Mouse (Mus musculus): ENCODE data around the gene Nucb1.
"Not testable (repeated sequence)": the region's sequence is repeated elsewhere in the genome, so short reads cannot be mapped to it uniquely, and the experiment has no call there.

Gene Nucb1

DNA sequence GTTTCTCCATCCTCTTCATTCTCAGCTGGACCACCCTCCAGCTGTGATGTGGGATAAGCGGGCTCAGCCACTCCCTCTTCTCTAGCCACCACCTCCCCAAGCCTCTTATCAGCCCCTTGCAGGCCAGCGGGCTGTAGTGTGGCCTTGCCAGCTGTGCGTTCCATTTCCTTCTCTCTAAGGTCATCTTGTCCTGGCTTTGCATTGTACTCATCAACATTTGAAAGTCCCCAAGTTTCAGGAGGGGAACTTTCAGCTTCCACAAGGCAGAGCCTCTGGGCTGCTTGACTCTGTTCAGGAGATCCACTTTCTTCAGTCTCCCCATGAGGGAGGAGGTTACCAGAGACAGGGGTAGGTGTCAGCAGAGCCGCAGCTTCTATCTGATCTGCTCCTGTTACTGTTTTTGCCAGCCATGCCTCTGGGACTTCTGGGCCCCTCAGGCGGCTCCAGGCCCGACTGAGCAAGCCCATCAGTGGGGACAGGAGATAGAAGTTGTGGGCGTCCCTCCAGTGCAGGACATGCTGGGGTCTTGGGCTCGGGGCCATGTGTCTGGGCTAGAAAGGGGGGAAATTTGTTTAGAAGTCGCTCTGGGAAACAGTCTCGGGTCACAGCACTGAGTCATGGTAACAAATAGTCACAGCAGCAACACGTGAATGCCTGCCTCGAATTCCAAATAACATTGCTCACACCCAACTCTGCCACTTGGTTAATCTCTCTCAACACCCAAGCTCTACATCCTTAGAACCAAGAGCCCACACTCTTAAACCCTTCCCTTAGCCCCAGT lies 14.8 kb upstream of the Nucb1 start:
- no peak for DNase-seq (ENCODE audit: low spot score in 2 of 2)

DNA sequence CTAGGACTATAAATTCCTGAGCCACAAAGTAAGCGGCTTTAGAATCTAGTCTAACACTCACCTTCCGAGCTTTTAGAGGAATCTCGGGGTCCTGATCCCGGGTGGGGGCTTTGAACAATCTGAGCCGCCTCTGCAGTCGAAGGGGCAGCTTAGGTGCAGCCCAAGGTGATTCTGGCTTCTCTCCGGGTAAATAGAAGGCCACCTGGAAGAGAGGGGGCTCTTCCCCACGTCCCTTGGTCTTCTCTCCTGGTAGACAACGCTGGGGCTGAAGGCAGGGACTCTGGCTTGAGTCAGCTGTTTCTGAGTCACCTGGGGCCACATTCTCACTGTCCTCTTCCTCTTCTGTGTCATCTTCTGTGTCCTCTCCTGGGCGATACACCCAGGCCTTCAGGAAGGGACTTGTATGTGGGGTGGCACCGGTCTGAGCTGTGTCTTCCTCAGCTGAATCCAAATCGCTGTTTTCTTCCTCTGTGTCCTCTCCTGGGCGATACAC lies 13.5 kb upstream of the Nucb1 start:
- no peak for DNase-seq (ENCODE audit: low spot score in 2 of 2)

DNA sequence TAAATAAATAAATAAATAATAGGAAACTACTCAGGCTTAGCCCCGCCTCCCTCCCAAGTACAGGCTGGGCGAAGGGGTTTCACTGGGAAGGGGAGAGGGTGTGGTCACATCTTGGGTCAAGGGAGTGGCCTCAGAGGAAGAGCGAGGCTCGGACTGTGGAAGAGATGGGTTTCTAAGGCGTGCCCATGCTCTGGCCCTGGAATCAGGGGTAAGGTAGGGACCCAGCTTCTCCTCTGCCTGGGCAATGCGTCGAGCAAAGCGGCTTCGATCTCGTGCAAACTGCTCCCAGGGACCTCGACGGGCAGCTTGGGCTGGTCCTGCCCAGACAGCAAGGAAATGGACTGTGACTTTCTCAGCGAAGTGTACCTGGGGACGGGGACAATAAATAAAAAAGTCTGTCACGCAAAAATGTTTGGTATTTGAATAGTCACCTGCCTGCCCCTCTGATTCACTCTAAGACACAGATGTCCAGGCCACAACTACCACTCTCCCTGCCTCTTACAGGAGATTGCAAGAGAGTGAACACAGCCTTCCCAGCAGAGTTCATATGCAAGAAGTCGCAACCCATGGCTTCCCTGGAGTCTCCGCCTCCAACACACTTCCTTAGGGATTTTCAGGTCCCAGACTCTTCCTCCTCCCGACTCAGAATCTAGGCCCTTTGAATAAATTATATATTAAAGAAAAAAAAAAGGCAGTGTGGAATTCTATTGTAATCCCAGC lies 12.9 kb upstream of the Nucb1 start:
- DNase-seq (ENCODE audit: low spot score in 2 of 2) = no peak

DNA sequence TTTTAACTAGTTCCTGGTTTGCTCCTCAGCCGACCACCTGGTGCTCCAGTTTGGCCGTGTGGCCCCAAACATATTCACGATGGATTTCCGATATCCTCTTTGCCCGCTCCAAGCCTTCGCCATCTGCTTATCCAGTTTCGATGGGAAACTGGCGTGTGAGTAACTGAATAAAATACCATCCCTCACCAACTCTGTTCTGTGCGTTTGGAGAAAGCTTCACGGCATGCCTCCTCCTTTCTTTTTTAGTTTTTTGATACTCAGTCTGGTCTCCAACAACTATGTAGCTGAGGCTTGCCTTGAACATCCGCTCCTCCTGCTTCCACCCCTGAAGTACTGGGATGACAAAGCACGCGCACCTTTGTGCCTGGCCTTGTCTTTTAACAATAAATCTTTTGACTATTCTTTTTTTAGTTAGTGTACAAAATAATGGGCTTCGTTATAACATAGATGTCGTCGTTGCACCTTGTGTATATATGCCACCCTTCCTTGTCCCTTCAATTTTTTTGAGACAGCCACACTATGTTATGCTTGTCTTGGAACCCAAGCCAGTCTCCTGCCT lies 12.1 kb upstream of the Nucb1 start:
- DNase-seq (ENCODE audit: low spot score in 2 of 2) = no peak

DNA sequence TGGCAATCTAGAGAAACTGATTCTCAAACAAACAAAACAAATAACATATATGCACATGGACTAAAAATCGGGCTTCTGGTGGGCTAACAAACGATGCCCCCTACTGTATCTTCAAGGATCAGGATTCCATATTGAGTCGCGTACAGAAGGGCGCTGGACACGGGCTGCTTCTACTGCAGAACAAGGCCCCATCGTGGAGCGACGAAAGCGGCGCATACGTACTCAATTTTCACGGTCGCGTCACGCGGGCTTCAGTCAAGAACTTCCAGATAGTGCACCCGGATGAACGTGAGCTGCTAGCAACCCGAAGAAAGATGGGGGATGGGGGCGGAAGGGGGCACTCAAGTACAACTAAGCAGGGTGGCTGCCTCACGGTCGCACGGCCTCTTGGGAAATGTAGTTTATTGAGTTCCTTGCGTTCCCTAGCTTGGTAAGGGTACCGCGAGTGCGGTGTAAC lies 11.6 kb upstream of the Nucb1 start:
- peak; percentile 89 to 92 for DNase-seq (ENCODE audit: low spot score in 2 of 2)

DNA sequence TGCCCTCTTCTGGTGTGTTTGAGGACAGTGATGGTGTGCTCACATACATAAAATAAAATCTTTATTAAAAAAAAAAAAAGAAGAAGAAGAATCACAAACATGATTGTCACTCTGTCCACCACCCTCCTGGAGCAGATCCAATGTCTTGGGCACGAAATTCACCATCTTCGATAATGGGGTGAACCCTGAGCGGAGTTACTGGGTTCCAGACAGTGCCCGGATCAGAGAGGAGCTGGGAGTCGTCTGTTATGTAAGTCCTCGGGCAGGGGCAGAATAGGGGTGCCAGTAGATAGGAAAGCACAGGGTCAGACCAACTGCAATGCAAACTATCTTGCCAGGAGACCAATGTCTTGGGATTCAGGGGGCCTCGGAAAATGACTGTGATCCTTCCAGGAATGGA lies 10.4 kb upstream of the Nucb1 start:
- no peak for DNase-seq (ENCODE audit: low spot score in 2 of 2)

DNA sequence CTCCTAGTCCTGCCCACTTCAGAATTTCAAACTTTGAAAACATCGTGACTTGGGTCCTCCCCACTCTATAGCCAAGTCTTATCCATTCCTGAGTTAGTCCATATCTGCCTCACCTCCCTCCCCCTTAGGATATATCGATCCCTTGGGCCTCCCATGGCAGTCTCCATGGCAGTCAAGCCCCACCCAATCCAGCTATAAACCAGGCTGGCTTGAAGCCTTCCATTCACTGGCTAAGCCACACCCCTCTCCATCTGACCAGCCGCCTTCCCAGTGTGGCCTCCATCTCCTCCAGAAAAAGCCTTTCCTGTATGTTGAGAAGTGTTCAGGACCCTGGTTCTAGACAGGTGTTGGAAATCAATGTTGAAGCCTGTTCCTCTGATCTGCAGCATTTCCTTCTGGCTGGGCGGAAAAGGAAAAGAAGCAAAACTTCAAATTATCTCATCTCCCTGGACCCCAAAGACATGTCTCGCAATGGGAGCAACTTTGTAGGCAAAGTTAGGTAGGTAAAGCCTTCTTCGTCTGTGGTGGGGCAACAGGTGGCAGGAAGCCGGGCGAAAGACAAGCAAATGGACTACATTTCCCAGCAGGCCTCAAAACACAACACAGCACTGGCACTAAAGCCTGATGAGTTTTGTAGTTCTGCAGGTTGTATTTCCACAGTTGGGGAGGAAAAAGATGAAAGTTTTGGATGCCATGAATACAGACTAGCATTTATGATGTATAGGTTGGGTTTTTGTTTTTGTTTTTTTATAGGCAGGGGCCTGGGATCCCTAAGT lies 9.3 kb upstream of the Nucb1 start:
- peak in 1 of 2 experiments; percentile 60 for DNase-seq (ENCODE audit: low spot score in 2 of 2)

DNA sequence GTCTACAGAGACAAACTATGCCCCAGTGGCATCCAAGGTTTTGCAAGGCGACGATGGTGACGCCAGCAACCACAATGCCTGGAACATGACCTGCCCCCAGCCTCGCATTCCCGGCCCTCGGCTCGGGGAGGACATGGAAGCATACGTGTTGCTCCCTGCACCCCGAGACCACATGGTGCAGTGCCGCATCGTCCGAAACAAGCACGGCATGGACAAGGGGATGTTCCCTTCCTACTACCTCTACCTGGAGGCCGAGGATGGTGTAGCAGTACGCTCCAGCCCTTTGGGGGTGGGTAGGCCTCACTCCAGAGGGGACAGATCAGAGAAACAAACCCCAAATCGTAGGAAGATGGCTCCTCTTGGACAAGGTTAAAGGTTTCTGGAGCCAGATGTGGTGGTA lies 8.4 kb upstream of the Nucb1 start:
- DNase-seq (ENCODE audit: low spot score in 2 of 2) = no peak

DNA sequence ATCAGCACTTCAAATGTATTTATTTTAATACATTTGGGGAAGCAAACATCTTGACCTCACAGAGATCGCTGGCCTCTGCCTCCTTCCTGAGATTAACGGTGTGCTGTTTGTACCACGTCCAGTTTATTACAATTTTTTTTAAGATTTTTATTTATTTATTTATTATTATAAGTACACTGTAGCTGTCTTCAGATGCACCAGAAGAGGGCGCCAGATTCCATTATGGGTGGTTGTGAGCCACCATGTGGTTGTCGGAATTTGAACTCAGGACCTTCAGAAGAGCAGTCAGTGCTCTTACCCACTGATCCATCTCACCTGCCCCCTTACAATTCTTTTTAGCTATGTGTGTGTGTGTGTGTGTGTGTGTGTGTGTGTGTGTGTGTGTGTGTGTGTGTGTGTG lies 6.6 kb upstream of the Nucb1 start:
- not testable (repeated sequence) for DNase-seq (ENCODE audit: low spot score in 2 of 2)

DNA sequence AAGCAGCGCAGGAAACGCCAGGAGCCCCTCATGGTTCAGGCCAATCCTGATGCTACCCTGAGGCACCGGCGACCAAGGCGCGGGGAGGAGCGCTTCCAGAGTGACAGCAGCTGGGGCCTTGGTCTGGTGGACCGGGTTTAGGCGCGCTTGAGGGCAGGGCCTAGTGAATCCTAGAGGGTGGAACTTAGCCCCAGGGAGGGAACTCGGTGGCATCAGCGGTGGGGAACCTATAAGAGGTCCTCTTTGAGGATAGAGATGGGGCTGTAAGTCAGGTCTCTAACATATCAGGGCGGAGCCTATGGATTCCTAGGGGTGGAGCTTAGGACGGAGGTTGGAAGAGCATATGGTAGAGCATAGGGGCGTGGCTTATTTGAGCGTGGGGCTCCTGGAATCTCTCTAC lies 5.2 kb upstream of the Nucb1 start:
- DNase-seq (ENCODE audit: low spot score in 2 of 2) = peak in 1 of 2 experiments; percentile 18

DNA sequence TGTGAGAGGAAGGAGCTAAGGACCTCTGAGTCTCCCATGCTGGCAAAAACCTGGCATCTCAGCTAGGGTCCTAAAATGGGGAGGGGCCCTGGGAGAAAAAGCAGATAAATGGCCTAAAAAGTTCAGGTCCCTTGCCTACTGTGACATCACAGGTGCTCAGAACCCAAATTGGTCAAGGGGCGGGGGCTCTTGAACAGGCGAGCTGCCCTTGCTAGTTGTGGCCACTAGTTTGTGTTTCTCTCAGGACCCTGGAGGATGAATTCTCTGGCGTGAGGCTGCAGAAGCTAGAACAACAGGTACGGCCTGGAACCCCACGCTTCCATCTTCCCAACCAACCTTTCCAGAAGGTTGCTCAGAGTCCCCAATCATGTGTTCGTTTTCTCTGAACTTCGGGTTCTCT lies 4.2 kb upstream of the Nucb1 start:
- no peak for DNase-seq (ENCODE audit: low spot score in 2 of 2)

DNA sequence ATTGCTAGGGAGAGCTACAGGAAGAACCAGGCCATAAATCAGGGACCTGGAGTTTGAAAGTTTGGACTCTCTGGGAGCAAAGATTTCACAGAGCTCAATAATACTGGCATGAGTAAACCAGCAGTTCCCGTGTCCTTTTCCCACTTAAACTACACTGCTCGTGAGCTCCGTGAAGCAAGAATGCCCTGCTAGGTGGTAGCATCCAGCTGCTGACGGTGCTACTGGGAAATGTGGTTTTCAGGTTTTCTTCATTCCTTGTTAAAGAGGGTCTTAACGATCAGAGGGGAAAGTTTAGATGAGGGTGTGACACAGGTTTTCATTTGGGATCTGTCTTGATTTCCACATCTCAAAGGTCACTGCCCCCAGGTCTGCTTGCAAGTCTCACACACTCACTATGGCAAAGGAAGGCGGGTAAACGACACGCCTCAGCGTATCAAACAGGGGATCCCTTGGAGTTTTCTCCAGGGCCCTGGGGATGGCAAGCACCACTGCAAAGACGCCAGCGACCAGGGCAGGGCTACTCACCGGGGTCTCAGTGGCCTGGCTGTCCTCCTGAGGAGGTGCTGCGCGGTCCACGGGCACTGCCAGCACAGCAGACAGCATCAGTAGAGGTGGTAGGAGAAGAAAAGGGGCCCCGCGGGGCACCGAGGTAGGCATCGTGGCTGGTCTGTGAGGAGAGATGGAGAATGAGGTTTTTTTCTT lies 874 bp downstream of the Nucb1 start:
- DNase-seq (ENCODE audit: low spot score in 2 of 2) = peak in 1 of 2 experiments; percentile 9

DNA sequence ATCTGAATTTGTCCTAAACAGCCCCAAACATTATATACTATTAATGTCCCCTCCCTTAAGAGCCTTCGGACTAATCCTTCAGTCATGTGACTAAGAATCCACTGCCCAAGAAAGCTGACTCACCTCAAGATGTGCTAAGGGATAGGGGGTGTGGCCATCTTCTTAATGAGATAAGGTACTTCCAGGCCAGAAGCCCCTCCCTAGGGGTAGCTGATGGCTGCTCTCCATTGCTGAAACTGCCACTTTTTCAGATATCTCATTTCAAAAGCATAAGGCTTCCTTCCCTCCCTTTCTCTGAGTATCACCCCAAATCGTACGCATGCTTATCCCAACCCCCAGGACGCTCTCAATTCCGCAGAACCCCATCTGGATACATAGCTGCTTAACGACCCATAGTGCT lies 1.6 kb downstream of the Nucb1 start:
- no peak for DNase-seq (ENCODE audit: low spot score in 2 of 2)

DNA sequence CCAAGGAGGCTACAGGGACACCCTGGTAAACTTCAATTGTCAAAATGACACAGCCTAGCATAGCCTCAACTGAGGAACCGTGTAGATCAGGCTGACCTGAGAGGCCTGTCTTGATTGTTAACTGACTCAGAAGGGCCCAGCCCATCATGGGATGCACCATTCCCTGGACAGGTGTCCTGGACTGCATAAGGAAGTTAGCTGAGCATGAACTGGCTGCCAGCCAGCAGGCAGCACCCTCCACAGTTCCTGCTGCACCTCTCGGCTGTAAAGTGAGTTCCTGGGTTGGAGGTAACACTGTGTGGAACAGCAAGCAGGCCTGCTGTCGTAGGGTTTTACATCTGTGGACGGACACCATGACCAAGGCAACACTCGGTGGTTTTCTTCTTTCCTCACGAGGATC lies 2.6 kb downstream of the Nucb1 start:
- DNase-seq (ENCODE audit: low spot score in 2 of 2) = no peak

DNA sequence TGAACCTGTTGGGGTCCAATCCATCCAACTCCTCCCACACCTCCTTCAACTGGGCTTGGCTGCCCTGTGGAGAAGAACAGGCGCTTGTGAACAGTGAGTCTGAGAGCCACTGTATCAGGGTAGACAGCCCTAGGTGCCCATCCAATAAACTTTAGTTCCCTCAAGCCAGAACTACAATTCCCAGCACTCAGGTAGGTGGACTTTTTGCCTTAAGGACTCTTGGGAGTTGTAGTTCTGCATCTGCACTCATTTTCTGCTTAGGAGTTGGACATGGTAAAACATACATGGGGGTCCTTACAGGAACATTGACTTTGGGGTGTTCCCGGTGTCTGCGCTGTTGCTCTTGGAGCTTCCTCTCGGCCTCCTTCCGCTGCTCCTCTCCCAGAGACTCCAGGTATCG lies 11.8 kb downstream of the Nucb1 start:
- no peak for DNase-seq (ENCODE audit: low spot score in 2 of 2)

DNA sequence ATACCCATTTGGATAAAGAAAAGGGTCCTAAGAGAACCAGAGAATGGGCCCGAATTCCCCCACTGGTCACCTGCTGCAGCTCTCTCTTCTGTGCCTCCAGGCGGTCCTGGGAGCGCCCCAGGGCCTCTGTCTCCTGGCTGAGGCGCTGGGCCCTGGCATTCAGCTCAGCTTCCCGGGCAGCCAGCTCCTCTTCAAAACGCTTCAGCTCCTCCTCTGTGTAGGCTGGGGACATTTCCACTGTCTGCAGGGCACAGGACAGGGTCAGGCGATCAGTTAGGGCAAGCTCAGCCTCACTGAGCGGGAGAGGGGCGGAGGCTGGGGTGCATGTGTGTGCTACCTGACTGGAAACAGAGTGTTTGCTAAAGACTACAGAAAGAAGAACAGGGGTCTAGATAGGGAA lies 15.7 kb downstream of the Nucb1 start:
- DNase-seq (ENCODE audit: low spot score in 2 of 2) = no peak

DNA sequence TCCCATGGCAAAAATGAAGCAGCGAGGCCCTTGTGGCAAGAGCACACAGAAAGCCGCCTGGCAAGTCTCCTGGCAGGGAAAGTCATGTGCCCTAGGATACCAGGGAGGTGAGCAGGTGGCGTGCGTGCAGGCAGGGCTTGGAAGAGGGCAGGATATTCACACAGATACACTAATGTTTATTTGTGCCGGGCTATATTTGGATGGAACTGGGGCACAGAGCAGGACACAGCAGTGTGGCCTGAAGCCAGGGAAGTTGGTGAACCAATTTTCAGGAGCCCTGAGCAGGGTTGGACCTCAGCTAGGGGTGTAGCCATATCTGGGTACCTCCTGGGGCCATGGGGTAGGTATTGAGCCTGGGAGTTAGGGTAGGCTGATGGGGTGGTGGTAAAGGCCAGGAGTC lies 17.3 kb downstream of the Nucb1 start:
- no peak for DNase-seq (ENCODE audit: low spot score in 2 of 2)

DNA sequence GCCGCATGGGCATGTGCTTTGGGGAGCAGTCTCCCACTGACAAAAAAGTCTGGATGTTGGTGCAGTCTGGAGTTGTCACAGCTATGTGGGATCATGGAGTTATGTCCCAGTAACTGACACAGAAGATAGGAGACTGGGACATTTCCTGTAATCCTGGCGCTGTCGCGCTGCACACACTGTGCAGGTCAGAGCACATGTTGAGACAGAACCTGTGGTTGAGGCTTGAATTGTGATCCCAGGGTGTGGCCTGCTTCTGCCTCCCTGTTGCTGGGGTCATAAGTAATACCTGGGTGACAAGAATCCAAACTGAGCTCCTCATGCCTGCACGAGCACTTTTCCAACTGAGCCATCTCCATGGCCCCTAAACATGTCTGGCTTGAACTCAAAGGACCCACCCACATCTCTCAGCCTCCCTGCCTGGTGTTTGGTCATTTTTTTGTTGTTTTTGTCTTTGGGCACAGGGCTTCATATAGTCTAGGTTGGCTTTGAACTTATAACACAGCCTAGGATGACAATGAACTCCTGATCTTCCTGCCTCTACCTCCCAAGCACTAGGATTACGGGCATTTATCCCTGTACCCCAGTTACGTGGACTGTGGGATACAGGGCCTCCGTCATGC lies 17.9 kb downstream of the Nucb1 start:
- DNase-seq (ENCODE audit: low spot score in 2 of 2) = no peak

DNA sequence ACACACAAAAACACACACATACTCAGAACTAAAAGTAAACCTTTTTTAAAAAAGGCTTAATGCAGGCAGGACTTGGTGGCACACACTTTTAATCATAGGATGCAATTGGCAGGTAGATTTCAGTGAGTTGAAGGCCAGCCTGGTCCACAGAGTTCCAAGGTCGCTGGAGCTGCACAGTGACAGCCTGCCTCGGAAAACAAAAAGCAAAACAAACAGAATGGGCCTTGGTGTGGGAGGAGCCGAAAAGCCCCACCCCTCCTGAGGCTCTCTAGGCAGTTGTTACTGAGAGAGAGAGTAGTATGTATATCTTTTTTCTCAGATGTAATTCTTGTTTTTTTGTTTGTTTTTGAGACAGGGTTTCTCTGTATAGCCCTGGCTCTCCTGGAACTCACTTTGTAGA lies 18.9 kb downstream of the Nucb1 start:
- no peak for DNase-seq (ENCODE audit: low spot score in 2 of 2)

DNA sequence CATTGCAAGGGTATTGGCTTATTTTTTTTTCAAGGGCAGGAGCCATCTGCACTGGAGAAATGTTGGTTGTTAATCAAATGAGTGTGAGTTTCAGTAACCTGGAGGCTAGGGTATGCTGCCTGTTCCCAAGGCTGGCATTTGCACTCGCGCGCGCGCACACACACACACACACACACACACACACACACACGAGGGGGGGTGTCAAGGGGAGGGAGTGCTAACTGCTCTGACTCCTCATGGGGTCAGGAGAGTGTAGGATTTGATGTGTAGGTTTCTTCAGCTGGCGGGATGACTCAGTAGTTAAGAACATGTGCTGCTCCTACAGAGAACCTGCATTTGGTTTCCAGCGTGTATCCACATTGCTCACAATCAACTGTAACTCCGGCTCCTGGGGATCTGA lies 19.4 kb downstream of the Nucb1 start:
- DNase-seq (ENCODE audit: low spot score in 2 of 2) = no peak

DNA sequence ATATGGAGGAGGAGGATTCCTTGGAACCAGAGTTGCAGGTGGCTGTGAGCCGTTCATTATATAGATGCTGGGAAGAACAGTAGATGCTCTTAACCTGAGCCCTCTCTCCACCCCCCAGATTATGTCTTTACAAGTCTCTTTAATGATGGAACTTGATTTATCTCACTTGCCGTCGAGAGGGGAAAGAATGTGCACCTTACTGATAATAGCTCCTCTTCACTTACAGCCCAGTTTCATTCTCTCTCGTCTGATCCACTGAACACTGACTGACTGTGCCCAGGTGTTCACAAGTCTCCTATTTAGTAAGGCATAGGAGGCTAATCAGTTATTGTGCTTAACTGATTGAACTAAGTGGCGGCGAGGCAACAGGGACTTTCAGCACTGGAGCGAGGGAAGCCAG lies 20.6 kb downstream of the Nucb1 start:
- DNase-seq (ENCODE audit: low spot score in 2 of 2) = no peak

All from thymus, postnatal 10 days (tissue).